Mouse (Mus musculus) heart, embryonic 15.5 days (tissue): ENCODE results near the gene Dact3. TPM values are rescaled to one million over a fixed set of nuclear protein-coding genes. Genes with fewer than 3 reads are reported as not detected.

Experiments used
- ATAC-seq: fragments of 200-750 bp; cut with Nextera tagmentation; replicated peaks from 2 replicates; pipeline ENCODE4 v1.8.0; 2017; ENCODE audit warnings: low read depth, moderate TSS enrichment; ENCODE audit not compliant: insufficient number of reproducible peaks, insufficient read depth, low FRiP score
- H3K27ac ChIP-seq: fragments of 300-500 bp; sonication (generic); 2 replicates; pipeline ENCODE4 v1.5.1; 2015; ENCODE audit warnings: mild to moderate bottlenecking, inconsistent platforms
- H3K27me3 ChIP-seq: fragments of 300-500 bp; sonication (generic); 2 replicates; pipeline ENCODE4 v1.6.1; 2015; ENCODE audit warnings: inconsistent platforms
- H3K36me3 ChIP-seq: fragments of 300-500 bp; sonication (generic); 2 replicates; pipeline ENCODE4 v1.6.1; 2015; ENCODE audit warnings: mild to moderate bottlenecking, inconsistent platforms
- H3K4me1 ChIP-seq: fragments of 300-500 bp; sonication (generic); replicated peaks from 2 replicates; pipeline ENCODE4 v1.6.1; 2015; ENCODE audit warnings: inconsistent platforms
- H3K4me2 ChIP-seq: fragments of 300-500 bp; sonication (generic); 2 replicates; pipeline ENCODE4 v1.6.1; 2015; ENCODE audit warnings: inconsistent platforms, mild to moderate bottlenecking, moderate library complexity
- H3K4me3 ChIP-seq: fragments of 300-500 bp; sonication (generic); 2 replicates; pipeline ENCODE4 v1.5.1; 2015; ENCODE audit warnings: mild to moderate bottlenecking, inconsistent platforms
- H3K9ac ChIP-seq: fragments of 300-500 bp; sonication (generic); 2 replicates; pipeline ENCODE4 v1.6.1; 2015; ENCODE audit warnings: mild to moderate bottlenecking, inconsistent platforms
- H3K9me3 ChIP-seq: fragments of 300-500 bp; sonication (generic); replicated peaks from 2 replicates; pipeline ENCODE4 v1.6.1; 2016; ENCODE audit warnings: inconsistent platforms
- WGBS: fragments of 180-500 bp; shearing (Covaris S2); methylation state at CpG from one replicate; pipeline ENCODE4 v1.1.7; 2015; ENCODE audit warnings: mixed read lengths; 5-methylcytosine and 5-hydroxymethylcytosine counted together
- polyA plus RNA-seq: library from polyadenylated mRNA; unstranded; fragments of >200 nt; fragmentation: Nextera tagmentation; extraction: Ambion mirVana; gene quantifications from 2 replicates; pipeline ENCODE4 v1.2.1, GENCODE M21; 2015

Gene Dact3
- polyA plus RNA-seq, 1 experiment from 2014 or later, result 5.8 TPM

DNA sequence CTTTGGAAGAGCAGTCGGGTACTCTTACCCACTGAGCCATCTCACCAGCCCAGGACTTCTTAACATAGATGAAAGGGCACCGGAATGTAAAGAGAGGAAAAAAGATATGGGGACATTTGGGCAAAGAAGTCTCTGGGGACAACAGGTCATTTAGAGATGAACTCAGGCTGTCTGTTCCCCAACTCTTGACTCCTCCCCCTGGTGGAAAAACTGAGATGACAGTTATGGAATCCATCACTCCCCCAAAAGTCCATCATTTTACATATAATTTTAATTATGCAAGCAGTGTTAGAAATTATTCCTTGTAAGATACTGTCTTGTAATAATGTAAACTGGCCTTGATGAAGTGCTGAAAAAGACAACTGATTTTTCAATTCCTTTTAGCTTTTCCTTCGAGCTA is 2.6 kb downstream of the Dact3 start:
- H3K27ac ChIP-seq, result no peak overlapping the region
- peaks cover 54% of the 10 kb centered on the region for H3K4me1 ChIP-seq
- no peak overlapping the region for H3K4me3 ChIP-seq
- 69% methylated on average over 3 of the region's 3 CpGs for WGBS
- H3K9ac ChIP-seq, result no peak overlapping the region
- no peak for ATAC-seq
- H3K9me3 ChIP-seq, result no peaks in the 10 kb centered on the region
- H3K27me3 ChIP-seq, result no peaks in the 10 kb centered on the region
- H3K4me2 ChIP-seq, result 0 out of 2 replicates have a peak overlapping the region, but pooled peaks have one; percentile 82
- peaks cover 4% of the 10 kb centered on the region; the same call in 1 of the 2 replicates for H3K36me3 ChIP-seq

DNA sequence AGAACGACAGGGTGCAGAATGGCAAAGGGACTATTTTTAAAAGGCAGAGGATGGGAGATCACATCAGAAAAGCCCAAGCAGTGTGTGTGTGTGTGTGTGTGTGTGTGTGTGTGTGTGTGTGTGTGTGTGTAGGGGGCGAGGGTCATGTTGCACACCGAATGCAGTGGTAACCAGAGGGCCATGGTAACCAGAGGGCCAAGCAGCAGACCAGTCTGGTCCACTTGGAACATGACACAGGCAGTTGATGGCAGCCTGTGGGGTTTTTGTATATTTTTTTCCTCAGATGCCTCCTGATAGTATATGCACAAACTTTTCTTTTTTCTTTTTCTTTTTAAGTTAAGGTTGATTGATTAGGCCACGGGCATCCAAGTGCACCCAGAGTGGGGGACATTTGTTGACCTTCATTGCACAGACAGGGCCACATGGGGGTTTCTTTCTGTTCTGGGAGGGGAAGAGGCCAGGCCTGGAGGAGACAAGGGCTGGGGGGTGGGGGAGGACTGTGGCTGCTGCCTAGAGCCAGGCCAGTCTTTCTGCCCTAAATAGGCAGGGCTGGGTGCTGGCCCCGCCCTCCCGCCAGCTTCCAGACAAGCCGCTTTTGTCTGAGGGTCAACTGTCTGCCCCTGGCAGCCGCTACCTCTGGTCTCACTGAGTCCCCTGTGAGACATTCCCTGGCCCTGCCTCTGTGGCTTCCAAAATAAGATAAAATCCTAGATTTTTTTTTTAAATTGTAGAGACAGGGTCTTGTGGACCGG is 4.9 kb downstream of the Dact3 start:
- peak; percentile 70 for ATAC-seq
- Histone ChIP-seq H3K4me3 (no peak overlapping the region), H3K27ac (peak overlapping the region; percentile 92), H3K4me1 (peaks cover 57% of the 10 kb centered on the region), H3K9ac (peak overlapping the region; percentile 42), H3K9me3 (no peaks in the 10 kb centered on the region), H3K36me3 (peaks cover 18% of the 10 kb centered on the region), H3K4me2 (peak overlapping the region; percentile 26), H3K27me3 (peaks cover under 1% of the 10 kb centered on the region; the same call in 1 of the 2 replicates)
- 28% methylated on average over 9 of the region's 9 CpGs for WGBS

DNA sequence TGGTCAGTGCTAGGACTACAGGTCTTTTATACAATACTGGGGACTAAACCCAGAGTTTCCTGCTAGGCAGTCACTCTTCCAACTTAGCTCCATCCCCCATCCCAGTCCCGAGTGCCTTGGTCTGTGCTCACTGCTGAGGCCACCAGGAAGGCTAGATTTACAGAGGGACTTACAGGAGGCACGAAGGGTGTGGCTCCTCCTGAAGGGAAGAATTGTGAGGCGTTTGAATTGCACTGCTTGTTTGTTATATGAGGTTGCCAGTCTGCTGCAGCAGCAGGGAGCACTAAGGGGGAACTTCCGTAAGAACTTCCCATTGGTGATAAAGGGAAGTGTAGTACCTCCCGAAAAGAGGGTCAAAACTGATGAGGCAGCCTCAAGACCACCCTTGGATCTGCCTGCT is 5.5 kb downstream of the Dact3 start:
- Histone ChIP-seq H3K27me3 (peaks cover 7% of the 10 kb centered on the region), H3K36me3 (peaks cover 24% of the 10 kb centered on the region), H3K4me1 (peaks cover 55% of the 10 kb centered on the region), H3K4me2 (peak overlapping the region; percentile 26), H3K9me3 (peaks cover 3% of the 10 kb centered on the region; the same call in 1 of the 2 replicates), H3K4me3 (no peak overlapping the region), H3K9ac (peak overlapping the region; percentile 42), H3K27ac (peak overlapping the region; percentile 92)
- WGBS, result 28% methylated on average over 5 of the region's 5 CpGs
- ATAC-seq, result no peak

DNA sequence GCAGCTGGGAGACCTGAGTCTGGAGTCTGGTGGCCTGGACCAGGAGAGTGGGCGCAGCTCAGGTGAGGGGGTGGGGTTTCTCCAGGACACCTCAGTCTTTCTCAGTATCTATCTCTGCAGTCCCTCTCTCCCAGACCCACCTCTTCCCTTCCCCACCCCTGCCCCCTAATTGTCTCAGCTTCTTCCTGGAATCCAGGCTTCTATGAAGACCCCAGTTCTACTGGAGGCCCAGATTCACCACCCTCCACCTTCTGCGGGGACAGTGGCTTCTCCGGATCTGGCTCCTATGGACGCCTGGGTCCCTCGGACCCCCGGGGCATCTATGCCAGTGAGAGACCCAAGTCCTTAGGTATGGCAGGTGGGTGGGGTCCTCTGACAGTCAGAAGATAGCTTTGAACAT is 8.0 kb downstream of the Dact3 start:
- peaks cover 16% of the 10 kb centered on the region for H3K27me3 ChIP-seq
- peaks cover 7% of the 10 kb centered on the region; the same call in 1 of the 2 replicates for H3K9me3 ChIP-seq
- H3K4me1 ChIP-seq, result peaks cover 35% of the 10 kb centered on the region
- peak overlapping the region; percentile 68 for H3K27ac ChIP-seq
- WGBS, result 83% methylated on average over 6 of the region's 6 CpGs
- ATAC-seq, result no peak
- H3K36me3 ChIP-seq, result peaks cover 41% of the 10 kb centered on the region
- no peak overlapping the region for H3K4me3 ChIP-seq
- no peak overlapping the region for H3K9ac ChIP-seq
- H3K4me2 ChIP-seq, result no peak overlapping the region

DNA sequence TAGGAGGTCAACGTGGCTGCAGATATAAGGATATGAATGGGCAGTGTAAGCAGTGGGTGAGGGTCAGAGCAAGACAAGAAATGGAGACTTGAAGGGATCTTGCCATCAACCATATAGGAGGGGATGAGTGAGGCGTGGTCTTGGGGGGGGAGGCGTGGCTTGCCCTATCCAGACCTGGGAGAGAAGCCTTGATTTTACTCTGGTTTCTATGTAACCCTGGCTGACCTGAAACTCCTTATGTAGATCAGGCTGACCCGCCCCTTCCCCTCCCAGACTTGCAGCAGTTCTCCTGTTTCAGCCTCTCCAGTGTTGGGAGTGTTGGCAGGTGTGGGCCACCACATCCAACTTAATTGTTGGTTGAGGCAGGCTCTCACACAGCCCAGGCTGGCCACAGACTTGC is 9.2 kb downstream of the Dact3 start:
- Histone ChIP-seq H3K36me3 (peaks cover 37% of the 10 kb centered on the region), H3K9ac (no peak overlapping the region), H3K4me3 (no peak overlapping the region), H3K27ac (no peak overlapping the region), H3K4me2 (no peak overlapping the region), H3K4me1 (peaks cover 33% of the 10 kb centered on the region), H3K9me3 (peaks cover 7% of the 10 kb centered on the region; the same call in 1 of the 2 replicates), H3K27me3 (peaks cover 16% of the 10 kb centered on the region)
- 81% methylated on average over 4 of the region's 4 CpGs for WGBS
- no peak for ATAC-seq

DNA sequence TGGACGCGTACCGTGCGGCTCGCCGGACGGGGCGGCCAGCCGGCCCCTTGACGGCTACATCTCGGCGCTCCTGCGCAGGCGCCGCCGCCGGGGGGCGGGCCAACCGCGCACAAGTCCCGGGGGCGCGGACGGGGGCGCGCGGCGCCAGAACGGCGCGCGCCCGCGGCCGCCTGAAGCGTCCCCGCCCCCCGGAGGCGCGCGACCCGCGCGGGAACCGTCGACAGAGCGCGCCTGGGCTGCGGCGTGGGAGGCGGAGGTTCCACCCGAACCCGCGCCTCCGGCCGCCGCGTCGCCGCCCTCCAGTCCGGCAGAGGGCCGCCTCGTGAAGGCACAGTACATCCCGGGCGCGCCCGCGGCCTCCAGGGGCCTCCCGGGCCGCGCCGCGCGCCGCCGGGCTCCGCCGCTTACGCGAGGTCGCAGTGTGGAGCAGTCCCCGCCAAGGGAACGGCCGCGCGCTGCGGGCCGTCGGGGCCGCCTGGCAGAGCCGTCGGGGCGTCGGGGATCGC is 10.2 kb downstream of the Dact3 start:
- H3K27me3 ChIP-seq, result peaks cover 16% of the 10 kb centered on the region
- H3K27ac ChIP-seq, result no peak overlapping the region
- peaks cover 28% of the 10 kb centered on the region for H3K4me1 ChIP-seq
- H3K9me3 ChIP-seq, result peaks cover 7% of the 10 kb centered on the region; the same call in 1 of the 2 replicates
- peak overlapping the region; percentile 31 for H3K4me3 ChIP-seq
- no peak for ATAC-seq
- peak overlapping the region; percentile 39 for H3K4me2 ChIP-seq
- WGBS, result 24% methylated on average over 86 of the region's 95 CpGs
- H3K9ac ChIP-seq, result no peak overlapping the region
- H3K36me3 ChIP-seq, result peaks cover 37% of the 10 kb centered on the region

DNA sequence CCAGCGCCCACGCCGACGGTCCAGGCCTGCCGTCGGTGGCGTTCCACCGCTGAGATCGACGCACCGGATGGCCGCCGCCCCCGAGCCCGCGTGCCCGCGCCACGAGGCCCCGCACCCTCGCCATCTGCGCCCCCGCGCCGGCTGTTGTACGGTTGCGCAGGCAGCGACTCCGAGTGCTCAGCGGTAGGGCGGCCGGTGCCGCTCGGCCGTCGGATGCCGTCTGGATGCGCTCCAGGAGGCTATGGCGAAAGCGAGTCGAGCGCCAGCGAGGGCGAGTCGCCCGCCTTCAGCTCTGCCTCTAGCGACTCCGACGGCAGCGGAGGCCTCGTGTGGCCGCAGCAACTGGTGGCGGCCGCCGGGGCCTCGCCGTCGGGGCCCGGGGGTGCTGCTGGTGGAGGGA is 10.8 kb downstream of the Dact3 start:
- Histone ChIP-seq H3K36me3 (peaks cover 37% of the 10 kb centered on the region), H3K9ac (no peak overlapping the region), H3K4me3 (peak overlapping the region; percentile 31), H3K27ac (no peak overlapping the region), H3K9me3 (peaks cover 7% of the 10 kb centered on the region; the same call in 1 of the 2 replicates), H3K4me2 (peak overlapping the region; percentile 39; the same call in 1 of the 2 replicates), H3K27me3 (peaks cover 16% of the 10 kb centered on the region), H3K4me1 (peaks cover 28% of the 10 kb centered on the region)
- no peak for ATAC-seq
- WGBS, result 59% methylated on average over 59 of the region's 59 CpGs

DNA sequence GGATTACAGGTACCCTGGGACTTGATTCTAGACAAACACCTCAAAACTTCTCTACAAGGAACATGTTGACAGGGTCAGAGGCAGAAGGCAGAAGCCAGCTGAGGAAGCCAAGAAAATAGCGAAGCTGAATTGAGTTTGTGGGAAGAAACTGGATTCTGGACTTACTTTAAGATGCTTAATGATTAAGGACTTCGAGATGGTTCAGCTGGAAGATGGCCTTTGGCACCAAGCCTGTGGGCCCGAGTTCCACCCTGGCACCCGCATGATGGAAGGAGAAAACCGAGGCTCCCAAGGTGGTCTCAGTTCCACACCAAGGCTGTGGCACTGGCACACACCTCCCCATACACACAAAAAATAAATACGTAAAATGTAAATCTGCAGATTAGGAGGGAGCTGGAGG is 15.4 kb downstream of the Dact3 start:
- ATAC-seq, result no peak
- Histone ChIP-seq H3K9me3 (peaks cover 5% of the 10 kb centered on the region; the same call in 1 of the 2 replicates), H3K36me3 (peaks cover 17% of the 10 kb centered on the region), H3K4me1 (peaks cover 31% of the 10 kb centered on the region), H3K4me2 (peak overlapping the region; percentile 60), H3K27me3 (peaks cover 36% of the 10 kb centered on the region), H3K27ac (peak overlapping the region; percentile 89), H3K9ac (peak overlapping the region; percentile 22; the same call in 1 of the 2 replicates), H3K4me3 (peak overlapping the region; percentile 34; the same call in 1 of the 2 replicates)
- 29% methylated on average over 6 of the region's 6 CpGs for WGBS

DNA sequence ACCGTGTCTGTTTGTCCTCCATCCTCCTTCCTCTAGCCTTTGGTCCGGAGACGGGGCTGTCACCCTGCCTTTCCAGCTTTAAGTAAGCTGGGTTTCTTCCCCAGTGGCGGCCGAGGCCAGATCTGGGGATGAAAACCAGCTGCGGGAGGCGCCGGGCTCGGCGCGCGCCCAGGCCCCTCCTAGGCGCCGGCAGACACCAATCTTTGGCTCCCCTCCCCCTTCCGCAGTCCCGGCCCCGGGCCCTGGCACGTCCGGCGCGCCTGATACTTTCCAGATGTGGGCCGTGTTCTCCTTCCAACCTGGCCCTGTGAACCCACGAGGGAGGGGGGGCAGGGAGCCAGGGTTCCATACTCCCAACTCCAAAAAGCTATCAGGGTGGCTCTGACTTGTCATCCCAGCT is 15.8 kb downstream of the Dact3 start:
- peak; percentile 79 for ATAC-seq
- peak overlapping the region; percentile 60 for H3K4me2 ChIP-seq
- peaks cover 13% of the 10 kb centered on the region for H3K36me3 ChIP-seq
- H3K9ac ChIP-seq, result peak overlapping the region; percentile 22; the same call in 1 of the 2 replicates
- peak overlapping the region; percentile 89 for H3K27ac ChIP-seq
- 2% methylated on average over 23 of the region's 23 CpGs for WGBS
- peak overlapping the region; percentile 34 for H3K4me3 ChIP-seq
- peaks cover 32% of the 10 kb centered on the region for H3K27me3 ChIP-seq
- H3K9me3 ChIP-seq, result peaks cover under 1% of the 10 kb centered on the region; the same call in 1 of the 2 replicates
- peaks cover 31% of the 10 kb centered on the region for H3K4me1 ChIP-seq

DNA sequence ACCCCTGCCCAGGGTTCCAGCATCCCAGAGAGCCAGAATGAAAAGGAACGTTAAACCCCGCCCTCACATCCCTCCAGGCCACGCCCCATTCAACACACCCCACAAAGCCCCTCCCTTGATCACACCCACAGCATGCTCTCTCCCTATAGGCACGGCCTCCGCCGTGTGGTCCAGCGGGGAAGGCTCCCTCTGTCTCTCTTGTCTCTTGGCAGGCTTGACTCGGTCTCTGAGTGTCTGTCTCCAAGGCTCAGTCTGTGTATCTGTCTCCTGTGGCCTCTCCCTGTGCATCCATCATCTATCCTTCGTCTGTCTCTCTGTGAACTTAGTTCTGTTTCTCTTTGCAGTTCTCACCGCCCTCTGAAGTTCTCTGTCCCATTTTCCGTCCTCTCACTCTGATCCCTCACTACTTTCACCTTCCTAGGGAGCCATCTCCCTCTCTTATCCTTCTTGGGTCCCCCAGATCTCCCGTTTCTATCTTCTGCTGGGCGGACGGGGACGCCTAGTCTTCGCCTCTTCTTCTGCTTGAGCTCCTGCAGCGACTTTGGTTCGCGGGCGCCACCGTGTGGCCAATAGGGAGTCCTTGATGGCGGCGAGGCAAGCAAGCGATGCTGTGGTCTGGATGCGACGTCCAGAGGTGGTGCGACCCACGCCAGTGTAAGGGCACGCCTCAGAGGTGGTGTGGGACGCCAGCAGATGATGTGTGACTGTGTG is 16.7 kb downstream of the Dact3 start, which contains the start of gene Gng8:
TSS of gene Gng8 (plus strand) at position 146 of the 711 bp plus-strand sequence.
- peak within 1 kb of the TSS; percentile 22; the same call in 1 of the 2 replicates for H3K9ac ChIP-seq
- no peaks in the 10 kb centered on the region for H3K9me3 ChIP-seq
- peak within 1 kb of the TSS; percentile 89 for H3K27ac ChIP-seq
- H3K27me3 ChIP-seq, result peaks cover 29% of the 10 kb centered on the region
- peak within 1 kb of the TSS; percentile 34 for H3K4me3 ChIP-seq
- H3K4me2 ChIP-seq, result peak within 1 kb of the TSS; percentile 60
- H3K4me1 ChIP-seq, result peaks cover 31% of the 10 kb centered on the region
- WGBS, result under 1% methylated on average over 30 of the region's 30 CpGs
- peaks cover 5% of the 10 kb centered on the region; the same call in 1 of the 2 replicates for H3K36me3 ChIP-seq
- peak; percentile 73 for ATAC-seq

DNA sequence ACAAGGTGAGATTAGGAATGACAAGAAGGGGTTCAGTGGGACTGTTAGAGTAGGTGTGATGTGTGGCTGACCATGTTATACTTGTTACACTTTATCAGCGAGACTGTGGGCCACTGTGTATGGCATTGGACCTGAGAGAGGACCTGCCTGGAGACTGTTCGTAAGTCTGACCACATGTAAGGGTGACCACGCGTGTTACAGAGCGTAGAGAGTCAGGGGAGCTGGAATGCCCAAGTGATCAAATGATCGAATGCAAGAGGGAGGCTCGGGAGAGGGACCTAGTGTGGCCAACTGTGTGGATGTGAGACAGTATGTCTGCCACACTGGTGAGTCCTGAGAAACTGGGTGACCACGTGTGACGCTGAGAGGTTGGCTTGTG is 17.2 kb downstream of the Dact3 start:
- Histone ChIP-seq H3K9ac (no peak overlapping the region), H3K4me3 (peak overlapping the region; percentile 34), H3K36me3 (no peaks in the 10 kb centered on the region), H3K4me2 (peak overlapping the region; percentile 60), H3K9me3 (no peaks in the 10 kb centered on the region), H3K4me1 (peaks cover 31% of the 10 kb centered on the region), H3K27me3 (peaks cover 32% of the 10 kb centered on the region), H3K27ac (no peak overlapping the region)
- WGBS, result 37% methylated on average over 9 of the region's 9 CpGs
- ATAC-seq, result no peak
